Mouse (Mus musculus) intestine, postnatal 0 days (tissue): Measurements from ENCODE around the gene Fars2. TPM values are rescaled to one million over a fixed set of nuclear protein-coding genes. Genes with fewer than 3 reads are reported as not detected.

Experiments used
- ATAC-seq: fragments of 200-750 bp; cut with Nextera tagmentation; 2 replicates; pipeline ENCODE4 v1.8.0; 2017; ENCODE audit warnings: mild to moderate bottlenecking, moderate TSS enrichment, moderate library complexity
- H3K27ac ChIP-seq: fragments of 300-500 bp; sonication (generic); 2 replicates; pipeline ENCODE4 v1.5.1; 2014; ENCODE audit warnings: mild to moderate bottlenecking, low read depth, low read length, moderate library complexity
- H3K27me3 ChIP-seq: fragments of 300-500 bp; sonication (generic); replicated peaks from 2 replicates; pipeline ENCODE4 v1.6.1; 2014; ENCODE audit warnings: low read length, mixed read lengths; ENCODE audit not compliant: control insufficient read depth, insufficient read depth
- H3K36me3 ChIP-seq: fragments of 300-500 bp; sonication (generic); 2 replicates; pipeline ENCODE4 v1.6.1; 2014; ENCODE audit warnings: mild to moderate bottlenecking, moderate library complexity; ENCODE audit not compliant: control insufficient read depth, insufficient read depth
- H3K4me1 ChIP-seq: fragments of 300-500 bp; sonication (generic); replicated peaks from 2 replicates; pipeline ENCODE4 v1.6.1; 2014; ENCODE audit warnings: antibody characterized with exemption, low read length, mixed read lengths; ENCODE audit not compliant: control insufficient read depth, insufficient read depth
- H3K4me2 ChIP-seq: fragments of 300-500 bp; sonication (generic); replicated peaks from 2 replicates; pipeline ENCODE4 v1.6.1; 2014; ENCODE audit warnings: low read depth, mild to moderate bottlenecking, moderate library complexity
- H3K4me3 ChIP-seq: fragments of 300-500 bp; sonication (generic); 2 replicates; pipeline ENCODE4 v1.5.1; 2014; ENCODE audit warnings: low read depth, low read length
- H3K9ac ChIP-seq: fragments of 300-500 bp; sonication (generic); 2 replicates; pipeline ENCODE4 v1.6.1; 2014; ENCODE audit warnings: mild to moderate bottlenecking, low read depth, low read length
- H3K9me3 ChIP-seq: fragments of 300-500 bp; sonication (generic); 2 replicates; pipeline ENCODE4 v1.6.1; 2016; ENCODE audit warnings: mixed run types; ENCODE audit not compliant: control insufficient read depth
- CTCF ChIP-seq: sonication (generic); IDR thresholded peaks from 2 replicates; pipeline ENCODE4 v1.5.1; 2016; ENCODE audit warnings: low read depth, mild to moderate bottlenecking, control low read depth, antibody characterized with exemption, moderate library complexity
- WGBS: fragments of 180-500 bp; shearing (Covaris S2); extraction: QIAGEN DNeasy Blood & Tissue Kit; methylation state at CpG from one replicate; pipeline ENCODE4 v1.1.7; 2014; 5-methylcytosine and 5-hydroxymethylcytosine counted together
- polyA plus RNA-seq: library from polyadenylated mRNA; unstranded; fragments of >200 nt; fragmentation: Nextera tagmentation; extraction: Ambion mirVana; gene quantifications from 2 replicates; pipeline ENCODE4 v1.2.1, GENCODE M21; 2015

Fars2 gene
- polyA plus RNA-seq, 1 experiment from 2014 or later: 29.8 TPM

DNA sequence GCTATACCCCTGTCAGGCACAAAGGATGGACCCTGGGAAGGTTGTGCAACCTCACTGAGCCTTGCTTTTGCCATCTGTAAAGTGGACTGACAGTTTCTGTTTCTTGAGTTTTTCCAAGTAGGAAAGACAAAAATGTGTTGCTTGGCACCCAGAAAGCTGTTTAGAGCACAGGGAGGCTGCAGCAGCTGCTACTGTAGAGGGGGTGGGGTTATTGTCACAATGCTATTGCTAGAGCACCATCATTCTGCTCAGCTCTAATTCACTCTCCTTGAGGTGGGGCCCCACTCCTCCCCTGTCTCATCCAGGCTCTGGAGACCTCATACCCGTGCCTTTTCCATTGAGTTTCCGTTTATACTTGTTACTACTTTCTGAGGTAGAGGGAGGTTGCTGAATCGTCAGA lies 375.2 kb downstream of the Fars2 start:
- Histone ChIP-seq H3K27me3 (no peaks in the 10 kb centered on the region), H3K9ac (no peak overlapping the region), H3K27ac (no peak overlapping the region), H3K4me1 (no peaks in the 10 kb centered on the region), H3K4me3 (no peak overlapping the region), H3K9me3 (no peaks in the 10 kb centered on the region), H3K4me2 (no peak overlapping the region), H3K36me3 (no peaks in the 10 kb centered on the region)
- no peak for ATAC-seq
- no peak for TF ChIP-seq CTCF
- 70% methylated on average over 3 of the region's 3 CpGs for WGBS

DNA sequence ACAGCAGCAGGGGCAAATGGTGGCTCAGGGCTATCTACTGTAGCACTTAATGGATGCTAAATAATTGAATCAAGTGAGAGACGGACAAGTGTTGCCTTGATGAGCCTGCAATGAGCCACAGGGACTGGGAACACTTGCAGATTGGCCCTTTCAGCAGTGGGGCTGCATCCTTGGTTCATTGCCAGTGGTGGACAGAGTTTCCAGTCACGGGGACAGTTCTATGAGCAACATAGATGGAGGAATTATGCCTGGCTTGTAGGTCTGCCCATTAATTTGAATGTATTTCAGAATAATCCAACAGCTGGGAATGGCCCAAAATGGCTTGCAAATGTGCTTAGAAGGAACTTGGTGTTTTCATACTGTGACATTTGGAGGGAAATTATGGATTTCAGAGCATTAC lies 376.1 kb downstream of the Fars2 start:
- H3K9ac ChIP-seq: no peak overlapping the region
- no peak overlapping the region for H3K4me2 ChIP-seq
- H3K4me1 ChIP-seq: no peaks in the 10 kb centered on the region
- no peak for ATAC-seq
- TF ChIP-seq CTCF: no peak
- H3K36me3 ChIP-seq: no peaks in the 10 kb centered on the region
- H3K9me3 ChIP-seq: no peaks in the 10 kb centered on the region
- WGBS: 71% methylated on average over 2 of the region's 2 CpGs
- H3K27ac ChIP-seq: no peak overlapping the region
- H3K4me3 ChIP-seq: no peak overlapping the region
- no peaks in the 10 kb centered on the region for H3K27me3 ChIP-seq

DNA sequence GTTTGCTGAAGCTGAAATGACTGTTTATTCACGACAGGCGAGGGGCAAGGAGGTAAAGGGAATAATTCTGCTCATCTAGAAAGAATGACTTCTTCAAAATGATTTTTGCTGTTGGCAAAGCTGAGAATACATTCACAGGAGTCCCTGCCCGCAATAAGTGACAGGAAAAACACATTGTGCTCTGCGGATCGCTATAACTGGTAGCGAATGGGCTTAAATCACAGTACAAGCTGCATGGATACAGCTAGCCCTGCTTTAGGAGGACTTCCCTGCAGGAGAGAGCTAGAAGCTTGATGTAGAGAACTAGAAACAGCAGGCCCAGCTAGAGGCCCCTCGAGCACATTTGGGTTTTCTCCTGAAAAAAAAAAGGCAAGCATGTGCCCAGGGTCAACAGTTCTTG lies 376.6 kb downstream of the Fars2 start:
- Histone ChIP-seq H3K36me3 (no peaks in the 10 kb centered on the region), H3K4me2 (no peak overlapping the region), H3K9me3 (no peaks in the 10 kb centered on the region), H3K4me3 (no peak overlapping the region), H3K9ac (no peak overlapping the region), H3K4me1 (no peaks in the 10 kb centered on the region), H3K27ac (no peak overlapping the region), H3K27me3 (no peaks in the 10 kb centered on the region)
- whole genome bisulfite sequencing: 85% methylated on average over 7 of the region's 7 CpGs
- no peak for TF ChIP-seq CTCF
- ATAC-seq: no peak

DNA sequence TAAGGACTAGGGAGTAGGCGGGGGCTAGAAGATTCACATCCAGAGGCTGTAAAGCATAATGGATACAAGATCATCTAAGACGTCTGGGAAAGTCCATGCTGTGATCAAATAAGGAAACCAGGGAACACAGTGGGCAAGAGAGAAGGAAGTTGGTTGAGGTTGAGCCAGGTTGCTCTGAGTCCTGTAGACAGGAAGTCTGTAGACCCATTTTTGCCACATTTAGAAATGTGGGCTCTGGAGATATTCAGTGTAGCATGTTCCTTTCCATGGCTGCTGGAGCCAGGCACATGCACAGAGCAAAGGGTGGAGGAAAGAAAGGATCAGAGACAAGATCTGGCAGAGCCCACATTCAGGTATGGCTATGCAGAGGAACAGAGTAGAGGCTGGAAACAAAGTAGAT lies 378.8 kb downstream of the Fars2 start:
- 88% methylated on average over 2 of the region's 2 CpGs for WGBS
- no peak overlapping the region for H3K9ac ChIP-seq

DNA sequence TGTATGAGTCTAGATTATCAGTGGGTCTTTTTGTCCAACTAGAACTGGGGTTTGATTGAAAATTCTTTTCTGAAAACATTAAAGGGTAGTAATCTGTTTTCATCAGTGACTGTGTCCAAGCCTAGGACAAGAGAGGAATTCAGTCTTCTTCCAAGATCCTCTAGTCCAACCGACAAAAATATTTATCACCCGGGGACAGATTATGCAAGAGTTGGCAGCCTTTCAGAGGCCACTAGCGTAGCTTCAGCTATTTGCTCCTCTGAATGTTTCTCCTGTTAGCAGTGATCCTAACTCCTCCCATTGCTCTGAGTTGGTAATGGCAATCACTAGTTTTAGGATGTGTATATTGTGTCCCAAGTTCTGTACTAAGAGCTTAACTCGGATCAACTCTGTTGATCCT lies 380.1 kb downstream of the Fars2 start:
- no peak for TF ChIP-seq CTCF
- no peak overlapping the region for H3K27ac ChIP-seq
- no peaks in the 10 kb centered on the region for H3K4me1 ChIP-seq
- H3K4me2 ChIP-seq: no peak overlapping the region
- no peak overlapping the region for H3K9ac ChIP-seq
- no peak for ATAC-seq
- H3K27me3 ChIP-seq: no peaks in the 10 kb centered on the region
- H3K9me3 ChIP-seq: no peaks in the 10 kb centered on the region
- H3K36me3 ChIP-seq: no peaks in the 10 kb centered on the region
- 61% methylated on average over 4 of the region's 4 CpGs for WGBS
- no peak overlapping the region for H3K4me3 ChIP-seq

More for the DNA sequence above, 378.8 kb downstream of the Fars2 start:
- Histone ChIP-seq H3K9me3 (no peaks in the 10 kb centered on the region), H3K4me3 (no peak overlapping the region), H3K27me3 (no peaks in the 10 kb centered on the region), H3K4me1 (no peaks in the 10 kb centered on the region), H3K36me3 (no peaks in the 10 kb centered on the region), H3K4me2 (no peak overlapping the region), H3K27ac (no peak overlapping the region)
- no peak for TF ChIP-seq CTCF
- no peak for ATAC-seq

DNA sequence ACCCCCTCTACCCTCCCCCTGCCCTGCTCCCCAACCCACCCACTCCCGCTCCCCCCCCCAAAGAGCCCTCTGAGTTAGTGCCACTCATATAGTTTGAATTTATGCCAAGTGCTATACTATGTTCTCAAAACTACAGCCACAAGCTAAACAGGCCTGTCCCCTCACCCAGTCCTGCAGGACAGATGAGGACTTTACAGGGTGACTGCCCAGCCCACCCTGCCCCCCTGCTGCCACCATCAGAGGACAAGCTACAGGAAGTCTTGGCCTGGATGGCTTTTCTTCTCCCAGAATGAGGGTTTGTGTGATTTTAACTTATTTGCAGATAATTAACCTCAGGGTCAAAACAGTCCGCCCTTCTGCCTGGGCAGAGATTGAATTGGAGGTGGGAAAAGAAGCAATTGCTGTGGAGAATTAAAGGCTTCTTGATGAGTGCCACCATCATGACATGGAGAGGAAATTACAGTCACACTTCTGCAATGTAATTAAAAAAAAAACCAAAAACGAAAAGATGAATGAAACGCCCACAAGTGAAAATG lies 383.2 kb downstream of the Fars2 start:
- Histone ChIP-seq H3K4me1 (no peaks in the 10 kb centered on the region), H3K27ac (no peak overlapping the region), H3K4me3 (no peak overlapping the region), H3K27me3 (no peaks in the 10 kb centered on the region), H3K9me3 (no peaks in the 10 kb centered on the region), H3K9ac (no peak overlapping the region), H3K4me2 (no peak overlapping the region), H3K36me3 (no peaks in the 10 kb centered on the region)
- TF ChIP-seq CTCF: no peak
- 78% methylated on average over 4 of the region's 4 CpGs for WGBS
- ATAC-seq: no peak

DNA sequence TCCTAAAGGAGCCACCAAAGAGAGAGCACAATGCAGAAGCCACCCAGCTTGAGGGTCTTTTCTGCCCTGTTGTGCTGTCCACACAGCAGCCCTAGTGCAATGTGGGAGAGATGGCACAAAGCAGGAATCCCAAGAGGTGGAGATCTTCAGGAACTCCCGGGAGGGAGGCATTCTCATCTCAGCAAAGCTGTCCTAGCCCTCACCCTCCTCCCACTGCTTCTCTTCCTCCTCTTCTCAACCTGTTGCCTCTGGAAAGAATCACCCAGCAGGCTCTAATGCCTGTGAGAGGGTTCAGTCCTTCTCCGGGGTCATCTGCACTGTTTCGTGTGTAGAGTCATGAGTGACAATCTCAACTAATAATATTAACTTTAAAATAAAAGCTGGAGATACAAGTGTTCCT lies 386.3 kb downstream of the Fars2 start:
- ATAC-seq: no peak
- Histone ChIP-seq H3K4me3 (no peak overlapping the region), H3K9me3 (no peaks in the 10 kb centered on the region), H3K27me3 (no peaks in the 10 kb centered on the region), H3K4me2 (no peak overlapping the region), H3K9ac (no peak overlapping the region), H3K36me3 (no peaks in the 10 kb centered on the region), H3K4me1 (no peaks in the 10 kb centered on the region), H3K27ac (no peak overlapping the region)
- WGBS: 62% methylated on average over 3 of the region's 3 CpGs
- TF ChIP-seq CTCF: no peak
